Mouse (Mus musculus) midbrain, embryonic 13.5 days (tissue): ENCODE measurements around the gene Arhgef18. TPM values are rescaled to one million over a fixed set of nuclear protein-coding genes. Genes with fewer than 3 reads are reported as not detected.

Experiments used
- ATAC-seq: fragments of 200-750 bp; cut with Nextera tagmentation; 2 replicates; pipeline ENCODE4 v1.8.0; 2017; ENCODE audit warnings: mild to moderate bottlenecking, moderate TSS enrichment, moderate library complexity
- H3K27ac ChIP-seq: fragments of 300-500 bp; sonication (generic); 2 replicates; pipeline ENCODE4 v1.5.1; 2015; ENCODE audit warnings: inconsistent platforms, mild to moderate bottlenecking, moderate library complexity
- H3K27me3 ChIP-seq: fragments of 300-500 bp; sonication (generic); 2 replicates; pipeline ENCODE4 v1.6.1; 2015; ENCODE audit warnings: mild to moderate bottlenecking, inconsistent platforms
- H3K36me3 ChIP-seq: fragments of 300-500 bp; sonication (generic); 2 replicates; pipeline ENCODE4 v1.6.1; 2015; ENCODE audit warnings: mild to moderate bottlenecking, inconsistent platforms
- H3K4me1 ChIP-seq: fragments of 300-500 bp; sonication (generic); replicated peaks from 2 replicates; pipeline ENCODE4 v1.6.1; 2015; ENCODE audit warnings: inconsistent platforms
- H3K4me2 ChIP-seq: fragments of 300-500 bp; sonication (generic); replicated peaks from 2 replicates; pipeline ENCODE4 v1.6.1; 2015; ENCODE audit warnings: moderate library complexity, mild to moderate bottlenecking, inconsistent platforms
- H3K4me3 ChIP-seq: fragments of 300-500 bp; sonication (generic); replicated peaks from 2 replicates; pipeline ENCODE4 v1.5.1; 2015; ENCODE audit warnings: mild to moderate bottlenecking, inconsistent platforms
- H3K9ac ChIP-seq: fragments of 300-500 bp; sonication (generic); replicated peaks from 2 replicates; pipeline ENCODE4 v1.6.1; 2015; ENCODE audit warnings: mild to moderate bottlenecking, inconsistent platforms
- H3K9me3 ChIP-seq: fragments of 300-500 bp; sonication (generic); 2 replicates; pipeline ENCODE4 v1.6.1; 2016; ENCODE audit warnings: mild to moderate bottlenecking, inconsistent platforms
- WGBS: fragments of 180-500 bp; shearing (Covaris S2); methylation state at CpG from one replicate; pipeline ENCODE4 v1.1.7; 2015; 5-methylcytosine and 5-hydroxymethylcytosine counted together
- polyA plus RNA-seq: library from polyadenylated mRNA; unstranded; fragments of >200 nt; fragmentation: Nextera tagmentation; extraction: Ambion mirVana; gene quantifications from 2 replicates; pipeline ENCODE4 v1.2.1, GENCODE M21; 2015

The Arhgef18 gene
- polyA plus RNA-seq, 1 experiment from 2014 or later: 12.5 TPM

DNA sequence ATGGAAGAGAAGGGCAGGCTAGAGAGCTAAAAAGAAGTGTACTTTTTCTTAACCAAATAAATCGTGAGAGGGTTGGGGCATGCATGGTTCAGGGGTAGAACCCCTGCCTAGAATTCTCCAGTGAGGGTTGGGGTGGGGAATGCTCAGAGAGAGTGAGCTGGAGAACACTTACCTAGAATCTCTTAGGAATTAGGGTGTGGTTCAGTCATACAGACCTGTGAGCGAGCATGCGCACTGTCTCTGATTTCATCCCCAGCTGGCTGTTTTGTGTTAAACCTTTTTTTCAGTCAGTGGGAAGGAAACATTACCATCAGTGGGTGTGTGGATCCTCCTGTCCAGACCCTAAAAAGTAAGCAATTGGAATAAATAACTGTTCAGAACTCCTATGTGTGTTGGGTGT is 33.4 kb downstream of the Arhgef18 start:
- 93% methylated on average over 3 of the region's 3 CpGs for WGBS
- H3K9ac ChIP-seq: no peak overlapping the region
- no peaks in the 10 kb centered on the region for H3K27me3 ChIP-seq
- H3K4me1 ChIP-seq: no peaks in the 10 kb centered on the region
- H3K36me3 ChIP-seq: peaks cover 38% of the 10 kb centered on the region
- no peak overlapping the region for H3K4me2 ChIP-seq
- no peaks in the 10 kb centered on the region for H3K9me3 ChIP-seq
- H3K27ac ChIP-seq: no peak overlapping the region
- ATAC-seq: no peak
- no peak overlapping the region for H3K4me3 ChIP-seq

DNA sequence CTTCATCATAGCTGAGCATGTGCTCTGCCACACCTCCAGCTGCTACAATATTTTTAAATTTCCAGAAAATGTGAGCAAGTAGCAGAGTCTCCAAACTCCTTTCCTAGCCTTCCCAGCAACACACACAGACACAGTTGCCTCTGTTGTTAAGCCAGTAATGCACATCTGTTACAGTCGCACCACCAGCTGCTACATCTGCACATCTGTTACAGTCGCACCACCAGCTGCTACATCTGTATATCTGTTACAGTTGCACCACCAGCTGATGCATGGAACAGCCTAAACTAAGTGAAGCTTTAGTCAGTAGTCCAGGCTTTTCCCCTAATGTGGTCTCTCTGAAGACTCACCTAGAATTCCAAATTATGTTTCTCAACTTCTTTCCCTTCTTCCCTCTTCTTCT is 35.6 kb downstream of the Arhgef18 start:
- no peak for ATAC-seq
- 88% methylated on average over 2 of the region's 2 CpGs for WGBS
- Histone ChIP-seq H3K9ac (no peak overlapping the region), H3K36me3 (peaks cover 60% of the 10 kb centered on the region), H3K4me1 (no peaks in the 10 kb centered on the region), H3K4me2 (no peak overlapping the region), H3K27ac (no peak overlapping the region), H3K27me3 (no peaks in the 10 kb centered on the region), H3K4me3 (no peak overlapping the region), H3K9me3 (no peaks in the 10 kb centered on the region)

DNA sequence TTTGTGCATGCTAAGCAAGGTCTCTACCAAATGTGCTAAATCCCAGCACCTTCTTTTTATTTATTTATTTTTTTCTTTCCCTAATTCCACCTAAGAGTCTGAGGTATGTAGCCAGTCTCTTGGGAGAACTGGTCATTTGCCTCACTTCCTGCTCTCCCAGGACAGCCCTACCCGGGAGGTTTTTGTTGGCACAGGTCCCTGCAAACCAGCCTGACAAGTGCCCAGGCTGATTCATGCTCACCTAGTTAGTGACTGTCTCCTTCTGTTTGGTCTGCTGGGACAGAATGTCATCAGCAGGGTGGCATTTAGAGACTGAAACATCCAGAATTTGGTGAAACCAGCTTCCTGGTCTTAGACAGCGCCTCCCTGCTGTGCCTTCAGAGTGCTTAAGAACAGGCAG is 37.2 kb downstream of the Arhgef18 start:
- no peaks in the 10 kb centered on the region for H3K27me3 ChIP-seq
- H3K36me3 ChIP-seq: peaks cover 74% of the 10 kb centered on the region
- 85% methylated on average over 2 of the region's 2 CpGs for WGBS
- ATAC-seq: no peak
- H3K4me3 ChIP-seq: no peak overlapping the region
- no peaks in the 10 kb centered on the region for H3K4me1 ChIP-seq
- no peaks in the 10 kb centered on the region for H3K9me3 ChIP-seq
- no peak overlapping the region for H3K4me2 ChIP-seq
- no peak overlapping the region for H3K27ac ChIP-seq
- H3K9ac ChIP-seq: no peak overlapping the region

DNA sequence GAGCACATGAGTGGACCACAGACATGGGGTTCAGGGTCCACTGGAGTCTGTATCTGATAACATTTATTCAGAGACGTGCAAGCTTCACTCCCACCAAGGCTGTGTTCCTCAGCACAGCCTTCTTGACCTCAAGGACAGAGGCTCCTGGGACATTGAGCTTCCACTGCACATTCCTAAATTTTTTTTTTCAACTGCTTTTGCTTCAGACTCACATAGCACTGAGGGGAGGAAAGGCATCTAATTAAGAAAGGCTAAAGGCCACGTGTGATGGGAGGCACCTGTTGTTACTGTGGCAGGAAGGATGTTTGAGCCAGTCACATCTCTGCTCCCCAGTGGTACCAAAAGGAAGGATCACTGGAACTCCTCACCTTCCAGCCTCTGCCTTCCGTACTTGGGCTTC is 38.3 kb downstream of the Arhgef18 start:
- no peak overlapping the region for H3K4me2 ChIP-seq
- no peak overlapping the region for H3K27ac ChIP-seq
- 93% methylated on average over 3 of the region's 3 CpGs for WGBS
- no peaks in the 10 kb centered on the region for H3K4me1 ChIP-seq
- no peaks in the 10 kb centered on the region for H3K27me3 ChIP-seq
- peaks cover 86% of the 10 kb centered on the region for H3K36me3 ChIP-seq
- ATAC-seq: no peak
- H3K4me3 ChIP-seq: no peak overlapping the region
- H3K9ac ChIP-seq: no peak overlapping the region
- no peaks in the 10 kb centered on the region for H3K9me3 ChIP-seq

DNA sequence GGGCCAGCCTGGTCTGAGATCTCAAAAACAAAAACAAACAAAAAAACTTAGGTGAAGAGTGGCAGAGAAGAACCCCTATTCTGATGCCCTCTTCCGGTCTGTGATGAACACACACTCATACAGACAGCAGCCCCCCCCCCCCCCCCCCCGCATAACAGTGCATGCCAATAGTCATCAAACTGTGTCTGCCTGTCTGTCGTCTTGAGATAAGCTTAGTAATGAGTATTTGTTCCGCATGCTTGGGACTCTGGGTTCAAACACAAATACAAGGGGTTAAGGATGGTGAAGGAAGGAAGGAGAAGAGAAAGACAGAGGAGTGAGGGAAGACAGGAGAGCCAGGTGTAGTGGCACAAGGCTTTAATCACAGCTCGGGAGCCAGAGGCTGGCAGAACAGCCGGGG is 43.7 kb downstream of the Arhgef18 start:
- H3K4me2 ChIP-seq: no peak overlapping the region
- no peaks in the 10 kb centered on the region for H3K9me3 ChIP-seq

DNA sequence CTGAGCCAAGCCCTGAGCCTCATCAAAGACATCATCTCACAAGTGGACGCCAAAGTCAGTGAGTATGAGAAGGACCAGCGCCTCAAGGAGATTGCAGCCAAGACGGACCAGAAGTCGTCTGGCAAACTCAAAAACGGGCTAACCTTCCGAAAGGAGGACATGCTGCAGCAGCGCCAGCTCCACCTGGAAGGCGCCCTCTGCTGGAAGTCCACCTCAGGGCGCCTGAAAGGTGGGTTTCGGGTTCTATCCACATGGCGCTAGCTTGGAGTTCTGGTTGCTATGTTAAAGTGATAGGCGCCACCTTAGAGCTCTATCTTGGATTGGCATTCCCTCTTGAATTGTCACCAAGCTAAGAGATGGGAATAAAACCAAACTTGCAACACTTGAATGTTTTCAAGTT is 46.7 kb downstream of the Arhgef18 start:
- H3K4me3 ChIP-seq: no peak overlapping the region
- no peaks in the 10 kb centered on the region for H3K27me3 ChIP-seq
- no peak for ATAC-seq
- WGBS: 76% methylated on average over 12 of the region's 12 CpGs
- H3K9ac ChIP-seq: no peak overlapping the region
- no peaks in the 10 kb centered on the region for H3K9me3 ChIP-seq
- no peak overlapping the region for H3K27ac ChIP-seq
- no peak overlapping the region for H3K4me2 ChIP-seq
- H3K36me3 ChIP-seq: peaks cover 81% of the 10 kb centered on the region
- no peaks in the 10 kb centered on the region for H3K4me1 ChIP-seq

More for the DNA sequence above, 43.7 kb downstream of the Arhgef18 start:
- Histone ChIP-seq H3K36me3 (peaks cover 96% of the 10 kb centered on the region), H3K27ac (no peak overlapping the region), H3K4me1 (no peaks in the 10 kb centered on the region), H3K9ac (no peak overlapping the region), H3K27me3 (no peaks in the 10 kb centered on the region), H3K4me3 (no peak overlapping the region)
- no peak for ATAC-seq
- WGBS: 84% methylated on average over 6 of the region's 6 CpGs

DNA sequence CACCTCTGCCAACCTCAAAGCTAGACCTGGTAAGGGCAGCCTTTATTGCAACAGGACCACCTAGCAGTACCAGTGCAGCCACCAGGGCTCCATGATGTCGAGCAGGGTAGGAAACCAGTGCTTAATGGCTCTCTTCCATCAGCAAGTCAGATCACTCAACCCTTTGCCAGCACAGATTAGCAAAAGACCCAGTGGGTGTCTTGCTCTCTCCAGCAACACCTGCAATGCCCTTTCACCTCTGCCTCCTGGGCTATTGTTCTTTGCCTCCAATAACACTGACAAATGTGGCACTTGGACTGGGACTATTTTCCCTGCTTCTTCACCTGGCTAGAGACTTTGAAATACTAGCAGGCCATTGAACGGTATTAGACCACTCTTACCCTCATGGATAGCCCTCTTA is 56.4 kb downstream of the Arhgef18 start:
- no peaks in the 10 kb centered on the region for H3K27me3 ChIP-seq
- H3K4me2 ChIP-seq: no peak overlapping the region
- 90% methylated on average over 2 of the region's 2 CpGs for WGBS
- no peak overlapping the region for H3K4me3 ChIP-seq
- no peak overlapping the region for H3K27ac ChIP-seq
- H3K36me3 ChIP-seq: peaks cover 80% of the 10 kb centered on the region
- H3K9me3 ChIP-seq: no peaks in the 10 kb centered on the region
- no peak for ATAC-seq
- no peak overlapping the region for H3K9ac ChIP-seq
- H3K4me1 ChIP-seq: no peaks in the 10 kb centered on the region

DNA sequence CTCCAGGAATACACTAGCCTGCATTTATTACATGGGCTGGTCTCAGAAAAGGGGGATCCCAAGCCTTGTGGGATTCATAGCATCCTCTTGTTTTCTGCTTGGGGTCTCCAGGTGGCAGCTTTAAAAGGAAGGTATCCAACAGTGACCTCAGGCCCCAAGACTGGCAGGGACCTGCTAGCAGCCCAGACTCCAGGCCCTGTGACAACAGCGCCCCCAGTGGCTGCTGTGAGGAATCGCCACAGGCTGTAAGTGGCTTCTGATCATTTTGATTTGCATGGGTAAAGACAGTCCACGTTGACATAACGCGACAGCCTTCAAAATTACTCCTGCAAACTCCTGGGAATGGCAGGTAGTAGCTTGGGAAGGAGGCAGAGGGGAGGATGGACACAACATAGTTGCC is 57.9 kb downstream of the Arhgef18 start:
- peaks cover 87% of the 10 kb centered on the region for H3K36me3 ChIP-seq
- ATAC-seq: peak; percentile 59
- no peaks in the 10 kb centered on the region for H3K4me1 ChIP-seq
- no peak overlapping the region for H3K27ac ChIP-seq
- H3K9me3 ChIP-seq: no peaks in the 10 kb centered on the region
- H3K4me2 ChIP-seq: no peak overlapping the region
- WGBS: 29% methylated on average over 5 of the region's 5 CpGs
- no peak overlapping the region for H3K4me3 ChIP-seq
- H3K9ac ChIP-seq: no peak overlapping the region
- H3K27me3 ChIP-seq: no peaks in the 10 kb centered on the region

DNA sequence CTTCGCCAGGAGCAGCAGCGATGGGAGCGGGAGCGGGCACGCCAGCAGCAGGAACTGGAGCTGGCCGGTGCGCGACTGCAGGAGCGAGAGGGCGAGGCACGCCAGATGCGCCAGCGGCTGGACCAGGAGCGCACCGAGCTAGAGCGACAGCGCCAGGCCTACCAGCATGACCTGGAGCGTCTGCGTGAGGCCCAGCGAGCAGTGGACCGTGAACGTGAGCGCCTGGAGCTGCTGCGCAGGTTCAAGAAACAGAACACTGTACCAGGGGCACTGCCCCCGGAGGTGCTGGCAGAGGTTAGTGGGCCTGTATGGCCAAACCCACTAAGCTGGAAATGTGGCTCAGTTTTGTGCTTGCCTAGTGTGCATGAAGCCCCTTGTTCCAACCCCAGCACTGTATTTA is 59.2 kb downstream of the Arhgef18 start:
- no peak overlapping the region for H3K4me3 ChIP-seq
- peaks cover 95% of the 10 kb centered on the region for H3K36me3 ChIP-seq
- H3K4me1 ChIP-seq: no peaks in the 10 kb centered on the region
- no peak overlapping the region for H3K27ac ChIP-seq
- 97% methylated on average over 25 of the region's 25 CpGs for WGBS
- no peaks in the 10 kb centered on the region for H3K9me3 ChIP-seq
- H3K27me3 ChIP-seq: no peaks in the 10 kb centered on the region
- H3K4me2 ChIP-seq: no peak overlapping the region
- no peak overlapping the region for H3K9ac ChIP-seq
- no peak for ATAC-seq

DNA sequence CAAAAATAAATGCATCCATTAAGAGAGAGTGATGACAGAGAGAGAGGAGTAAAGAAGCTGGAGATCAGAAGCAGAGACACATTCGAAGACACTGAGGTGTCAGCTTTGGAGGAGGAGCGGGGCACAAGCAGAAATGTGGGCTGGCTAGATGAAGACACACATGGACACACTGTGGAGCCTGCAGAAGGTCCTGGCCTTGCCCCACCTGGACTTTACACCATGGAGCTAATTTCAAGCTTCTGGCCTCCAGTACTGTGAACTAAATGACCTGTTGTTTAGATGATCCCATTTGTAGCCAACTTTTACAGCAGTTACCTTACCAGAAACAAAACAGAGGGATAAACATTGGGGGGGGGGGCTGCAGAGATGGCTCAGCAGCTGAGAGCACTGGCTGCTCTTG is 70.4 kb downstream of the Arhgef18 start:
- H3K36me3 ChIP-seq: peaks cover 11% of the 10 kb centered on the region
- no peak for ATAC-seq
- no peaks in the 10 kb centered on the region for H3K9me3 ChIP-seq
- H3K9ac ChIP-seq: no peak overlapping the region
- no peak overlapping the region for H3K4me3 ChIP-seq
- H3K27ac ChIP-seq: no peak overlapping the region
- H3K4me1 ChIP-seq: peaks cover 11% of the 10 kb centered on the region
- H3K27me3 ChIP-seq: no peaks in the 10 kb centered on the region
- H3K4me2 ChIP-seq: no peak overlapping the region
- 94% methylated on average over 2 of the region's 2 CpGs for WGBS

DNA sequence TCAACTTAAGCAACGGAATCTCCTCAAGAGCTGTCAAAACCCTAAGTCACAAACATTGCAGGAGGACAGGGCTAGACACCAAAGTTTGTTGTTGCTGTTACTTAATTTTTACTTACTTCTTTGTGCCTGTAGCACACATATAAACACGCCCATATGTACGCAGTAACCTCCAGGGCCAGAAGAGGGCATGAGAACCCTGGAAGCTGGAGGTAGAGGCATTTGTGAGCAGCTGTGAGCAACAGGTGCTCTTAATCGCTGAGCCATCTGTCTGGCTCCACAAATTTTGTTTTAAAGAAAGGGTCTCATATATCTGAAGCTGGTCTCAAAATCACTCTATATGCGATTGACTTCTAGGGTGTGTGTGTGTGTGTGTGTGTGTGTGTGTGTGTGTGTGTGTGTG is 71.5 kb downstream of the Arhgef18 start:
- Histone ChIP-seq H3K9me3 (no peaks in the 10 kb centered on the region), H3K4me3 (no peak overlapping the region), H3K36me3 (peaks cover under 1% of the 10 kb centered on the region; the same call in 1 of the 2 replicates), H3K4me2 (no peak overlapping the region), H3K4me1 (peaks cover 13% of the 10 kb centered on the region), H3K27me3 (no peaks in the 10 kb centered on the region), H3K9ac (no peak overlapping the region), H3K27ac (no peak overlapping the region)
- 56% methylated on average over 5 of the region's 5 CpGs for WGBS
- no peak for ATAC-seq

DNA sequence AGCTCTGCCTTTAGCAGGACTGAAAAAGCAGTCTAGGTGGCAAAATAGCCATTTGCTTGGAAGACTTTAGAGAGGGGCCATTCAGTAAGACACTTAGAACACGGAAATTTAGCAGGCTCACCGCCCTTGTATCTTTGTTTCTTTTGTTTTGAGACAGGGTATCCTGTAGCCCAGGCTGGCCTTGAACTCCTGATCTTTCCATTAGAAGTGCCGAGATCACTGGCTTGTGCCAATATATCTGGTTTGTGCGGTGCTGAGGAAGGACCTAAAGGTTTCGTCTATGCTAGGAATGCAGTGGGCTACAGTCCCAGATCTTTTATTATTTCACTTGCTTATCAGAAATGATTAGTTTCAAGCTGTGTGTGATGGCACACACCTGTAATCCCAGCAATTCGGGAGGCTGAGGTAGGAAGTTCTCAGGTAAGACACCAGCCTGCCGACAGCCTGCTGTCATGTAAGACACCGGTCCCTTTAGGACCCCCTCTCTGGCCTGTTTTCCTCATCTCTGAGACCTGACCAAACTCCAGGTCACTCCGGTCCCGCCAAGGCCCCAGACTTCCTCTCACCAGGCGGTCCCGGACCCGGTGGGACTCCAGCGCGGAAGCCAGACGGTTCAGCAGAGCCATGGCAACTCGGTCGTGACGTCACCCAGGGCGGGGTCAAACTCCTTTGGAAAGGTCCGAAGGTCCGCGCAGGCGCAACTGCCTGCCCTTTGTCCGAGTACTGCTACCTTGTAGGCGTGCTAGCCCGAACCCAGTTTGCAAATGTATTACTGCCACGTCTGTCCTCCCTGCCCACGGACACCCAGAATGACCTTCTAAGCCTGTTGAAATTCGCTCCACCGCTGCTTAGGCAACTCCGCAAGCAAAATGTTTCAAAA is 74.4 kb downstream of the Arhgef18 start, which contains the start of gene Pex11g:
Gene Pex11g, minus strand, starts transcription at position 675 of the 880 bp plus-strand sequence.
- Histone ChIP-seq H3K9ac (peak within 1 kb of the TSS; percentile 61), H3K4me2 (peak within 1 kb of the TSS; percentile 63), H3K36me3 (no peaks in the 10 kb centered on the region), H3K4me1 (peaks cover 13% of the 10 kb centered on the region), H3K4me3 (peak within 1 kb of the TSS; percentile 43), H3K27me3 (no peaks in the 10 kb centered on the region), H3K27ac (peak within 1 kb of the TSS; percentile 84), H3K9me3 (no peaks in the 10 kb centered on the region)
- peak; percentile 94 for ATAC-seq
- WGBS: 8% methylated on average over 32 of the region's 32 CpGs
